17 mouse cellular contexts compared by ENCODE assay signal in genomic region chr5:89123270-89123903, GRCm38 (mm10).
A peak's percentile ranks its signal among the peaks of the same experiment; 100 is the strongest.
DNase-seq lines count a peak whose midpoint lies in the region; ATAC-seq and TF ChIP-seq lines count a peak whose summit lies in the region.
"Had no signal": no experiment of that assay in that cellular context is flagged by ENCODE, and none has a peak within 500 bp of the region (broad histone marks: within the 10 kb centered on the region; RNA-seq: fewer than 3 reads in every experiment).

No protein-coding gene starts in this region.

- no peak overlapping the region for H3K9ac ChIP-seq in CH12.LX (ENCODE audit: insufficient read depth, low read depth)
- H3K9ac ChIP-seq in kidney, postnatal 0 days (ENCODE audit: low read depth, low read length): no peak overlapping the region
- H3K9ac ChIP-seq in forebrain, embryonic 16.5 days (replicated peaks; ENCODE audit: low read depth, low read length): no peak overlapping the region
- H3K9ac ChIP-seq: limb, embryonic 15.5 days; liver, postnatal 0 days; midbrain, embryonic 13.5 days; neural tube, embryonic 12.5 days had no signal

- ATAC-seq in kidney, postnatal 0 days (replicated peaks; ENCODE audit: low FRiP score, low read depth): peak; percentile 57; the same call in 1 of the 2 replicates
- ATAC-seq in forebrain, embryonic 16.5 days: no peak
- ATAC-seq in erythroblast, adult 5-6 weeks (replicated peaks; ENCODE audit: low FRiP score, poor library complexity, severe bottlenecking): no peak
- ATAC-seq: inflammation-experienced regulatory T-cells, adult 6 months; liver, postnatal 0 days; midbrain, embryonic 13.5 days had no signal

- no peak overlapping the region for H3K27ac ChIP-seq in CH12.LX (ENCODE audit: insufficient read depth, low read depth)
- H3K27ac ChIP-seq in kidney, postnatal 0 days: peak overlapping the region; percentile 15; the same call in 1 of the 2 replicates
- no peak overlapping the region for H3K27ac ChIP-seq in forebrain, embryonic 16.5 days (ENCODE audit: low read length)
- H3K27ac ChIP-seq: limb, embryonic 15.5 days; midbrain, embryonic 13.5 days; neural tube, embryonic 12.5 days; stomach, postnatal 0 days had no signal

- H3K4me1 ChIP-seq in CH12.LX (ENCODE audit: control insufficient read depth in 1 of 2, insufficient read depth in 2 of 2): peaks cover 0 to 9% of the 10 kb centered on the region in 2 experiments; a peak in 2 of 4 replicates
- H3K4me1 ChIP-seq in kidney, postnatal 0 days (replicated peaks; ENCODE audit: insufficient read depth, low read length): no peaks in the 10 kb centered on the region
- no peaks in the 10 kb centered on the region for H3K4me1 ChIP-seq in forebrain, embryonic 16.5 days (replicated peaks; ENCODE audit: control insufficient read depth, insufficient read depth, low read length)
- H3K4me1 ChIP-seq: limb, embryonic 15.5 days; midbrain, embryonic 13.5 days; neural tube, embryonic 12.5 days had no signal

- H3K4me2 ChIP-seq in CH12.LX (ENCODE audit: insufficient read depth, low read depth, poor library complexity, severe bottlenecking): no peak overlapping the region
- peak overlapping the region; percentile 13; the same call in 1 of the 2 replicates for H3K4me2 ChIP-seq in kidney, postnatal 0 days (ENCODE audit: low read length)
- H3K4me2 ChIP-seq in forebrain, embryonic 16.5 days (ENCODE audit: low read length): no peak overlapping the region
- H3K4me2 ChIP-seq: limb, embryonic 15.5 days; midbrain, embryonic 13.5 days; neural tube, embryonic 12.5 days had no signal

- peak; percentile 55 to 59 for DNase-seq in cerebellum, postnatal 25 days
- DNase-seq in cerebellum, adult 11 months: no peak
- DNase-seq in CH12.LX (ENCODE audit: extremely low read depth): peak; percentile 12
- peak; percentile 43 for DNase-seq in brain, adult 2 months (ENCODE audit: low read depth, low spot score)
- DNase-seq in kidney, postnatal 0 days (ENCODE audit: low spot score): no peak
- DNase-seq: B cell, adult 2 months; layer of hippocampus, adult 9-11 months; liver, postnatal 0 days; lung, postnatal 4 days; thymus, postnatal 14 days had no signal

- dilution Hi-C loops in CH12.LX (cut with MboI; ENCODE audit: extremely low pct_ligation_motif_present, extremely low pct_unique_long_range_greater_than_20kb, low sequenced_read_pairs): no loop called here

- no peak for TF ChIP-seq EP300 in CH12.LX (IDR thresholded peaks at IDR 0.05; ENCODE audit: low read length)

- no peak overlapping the region for H3K4me3 ChIP-seq in CH12.LX (replicated peaks in 1 of 3; ENCODE audit: low read depth in 2 of 3, low read length in 2 of 3, poor library complexity in 1 of 3)
- no peak overlapping the region for H3K4me3 ChIP-seq in kidney, postnatal 0 days (replicated peaks; ENCODE audit: low read depth, low read length)
- H3K4me3 ChIP-seq in forebrain, embryonic 16.5 days (replicated peaks; ENCODE audit: low read length): no peak overlapping the region
- H3K4me3 ChIP-seq: limb, embryonic 15.5 days; midbrain, embryonic 13.5 days; neural tube, embryonic 12.5 days had no signal

- no peak for TF ChIP-seq CTCF in CH12.LX (conservative IDR thresholded peaks at IDR 0.05 in 1 of 2, IDR thresholded peaks at IDR 0.05 in 1 of 2; ENCODE audit: low read depth in 2 of 2, low read length in 2 of 2)
- no peak for TF ChIP-seq CTCF in kidney, postnatal 0 days (IDR thresholded peaks at IDR 0.05; ENCODE audit: low read depth)

- TF ChIP-seq RAD21 in CH12.LX (IDR thresholded peaks at IDR 0.05; ENCODE audit: low read depth, low read length): no peak

- no peaks in the 10 kb centered on the region for H3K79me2 ChIP-seq in CH12.LX (replicated peaks; ENCODE audit: control insufficient read depth, extremely low read depth, insufficient read depth, poor library complexity, severe bottlenecking)

- TF ChIP-seq POLR2A in CH12.LX (IDR thresholded peaks at IDR 0.05; ENCODE audit: low read depth, low read length): no peak

- H3K36me3 ChIP-seq in CH12.LX (replicated peaks in 1 of 2; ENCODE audit: control insufficient read depth in 1 of 2, insufficient read depth in 1 of 2, low read length in 1 of 2): no peaks in the 10 kb centered on the region
- H3K36me3 ChIP-seq in kidney, postnatal 0 days (ENCODE audit: insufficient read depth, low read length): no peaks in the 10 kb centered on the region
- no peaks in the 10 kb centered on the region for H3K36me3 ChIP-seq in forebrain, embryonic 16.5 days (ENCODE audit: control insufficient read depth, insufficient read depth)
- H3K36me3 ChIP-seq: limb, embryonic 15.5 days; midbrain, embryonic 13.5 days; neural tube, embryonic 12.5 days had no signal

- in situ Hi-C loops in CH12.LX (cut with MboI; ENCODE audit: low pct_ligation_motif_present, low pct_unique_long_range_greater_than_20kb, low sequenced_read_pairs): no loop called here

- H3K27me3 ChIP-seq in CH12.LX (replicated peaks): no peaks in the 10 kb centered on the region
- H3K27me3 ChIP-seq in kidney, postnatal 0 days (ENCODE audit: insufficient read depth, low read length): no peaks in the 10 kb centered on the region
- no peaks in the 10 kb centered on the region for H3K27me3 ChIP-seq in forebrain, embryonic 16.5 days (replicated peaks; ENCODE audit: control insufficient read depth, insufficient read depth, low read length)
- H3K27me3 ChIP-seq: limb, embryonic 15.5 days; midbrain, embryonic 13.5 days; neural tube, embryonic 12.5 days had no signal

- no peaks in the 10 kb centered on the region for H3K9me3 ChIP-seq in CH12.LX (replicated peaks; ENCODE audit: low read length)
- no peaks in the 10 kb centered on the region for H3K9me3 ChIP-seq in kidney, postnatal 0 days (replicated peaks; ENCODE audit: low read length)
- H3K9me3 ChIP-seq in forebrain, embryonic 16.5 days (ENCODE audit: control insufficient read depth, low read length): no peaks in the 10 kb centered on the region
- H3K9me3 ChIP-seq: limb, embryonic 15.5 days; midbrain, embryonic 13.5 days; neural tube, embryonic 12.5 days had no signal

- WGBS in kidney, postnatal 0 days: 17% methylated on average over 9 of the region's 9 CpGs
- WGBS in forebrain, embryonic 16.5 days: 68% methylated on average over 9 of the region's 9 CpGs

TF ChIP-seq in CH12.LX, 34 proteins besides CTCF, POLR2A, EP300 and RAD21:
- no peak for TF ChIP-seq KAT2A (IDR thresholded peaks at IDR 0.05; ENCODE audit: insufficient replicate concordance, low read length)
- TF ChIP-seq BHLHE40 (IDR thresholded peaks at IDR 0.05; ENCODE audit: low read depth, low read length): peak; percentile 51; the same call in 1 of the 2 replicates

Comparison
In these comparisons a context has a peak if more than half of its experiments do, and no peak if none do; other contexts are left out.
1. DNase-seq: peak in cerebellum, postnatal 25 days (2 of 2), CH12.LX (single experiment) and brain, adult 2 months (single experiment); none in cerebellum, adult 11 months (single experiment) and kidney, postnatal 0 days (single experiment).